16 mouse cellular contexts compared by ENCODE assay signal in the genomic region with DNA sequence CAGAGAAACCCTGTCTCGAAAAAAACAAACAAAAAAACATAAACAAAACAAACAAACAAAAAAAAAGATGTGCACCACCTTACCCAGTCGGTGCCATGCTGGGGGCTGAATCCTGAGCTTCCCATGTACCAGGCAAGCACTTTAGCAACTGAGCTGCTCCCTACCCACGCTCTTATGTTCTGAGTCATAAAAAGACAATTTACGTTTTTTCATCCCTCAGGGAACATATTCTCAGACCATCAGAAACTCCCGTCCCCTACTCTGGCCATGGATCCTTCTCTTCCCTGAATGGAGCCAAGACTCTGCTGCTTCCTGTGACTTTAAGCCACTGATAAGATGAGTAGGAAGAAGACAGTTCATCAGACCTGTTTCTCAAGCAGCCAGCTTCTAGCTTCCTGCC.
"Had no signal": no experiment of that assay in that cellular context is flagged by ENCODE, and none has a peak within 500 bp of the region (broad histone marks: within the 10 kb centered on the region; RNA-seq: fewer than 3 reads in every experiment).

No protein-coding gene starts in this region.

- H3K27ac ChIP-seq: midbrain, embryonic 10.5 days; midbrain, embryonic 12.5 days; neural tube, embryonic 12.5 days had no signal

- H3K36me3 ChIP-seq: midbrain, embryonic 10.5 days; midbrain, embryonic 12.5 days; neural tube, embryonic 12.5 days had no signal

- H3K9ac ChIP-seq: lung, embryonic 14.5 days; midbrain, embryonic 12.5 days; neural tube, embryonic 12.5 days had no signal

- DNase-seq: lung, adult 18-20 months; lung, embryonic 14.5 days; lung, postnatal 10 days; lung, postnatal 4 days; midbrain, embryonic 14.5 days; retina, postnatal 1 day; right cerebral cortex, adult 18-20 months; right cerebral cortex, postnatal 25 days; right cerebral cortex, postnatal 4 days; spleen, adult 18-20 months; thymus, adult 18-20 months; thymus, postnatal 14 days; thymus, postnatal 36 days had no signal

- H3K27me3 ChIP-seq: midbrain, embryonic 12.5 days; neural tube, embryonic 12.5 days had no signal

- H3K4me3 ChIP-seq: midbrain, embryonic 10.5 days; midbrain, embryonic 12.5 days; neural tube, embryonic 12.5 days had no signal

- H3K4me2 ChIP-seq: lung, embryonic 14.5 days; midbrain, embryonic 12.5 days; neural tube, embryonic 12.5 days had no signal

- H3K9me3 ChIP-seq: midbrain, embryonic 12.5 days; neural tube, embryonic 12.5 days had no signal
